Mouse (Mus musculus) adrenal gland, adult 10 weeks (tissue): ENCODE data around the gene S1pr4. TPM values are rescaled to one million over a fixed set of nuclear protein-coding genes. Genes with fewer than 3 reads are reported as not detected.

Source experiments
- polyA plus RNA-seq: library from polyadenylated mRNA; stranded (reverse); fragments of 350-450 nt; fragmentation: Illumina TruSeq; extraction: RNeasy Lipid Tissue Mini Kit (QIAGEN cat#74804); gene quantifications from one replicate; pipeline ENCODE4 v1.2.3, GENCODE M21; 2014; ENCODE audit warnings: low read depth, low replicate concordance

Gene S1pr4
- polyA plus RNA-seq = not detected

GRCm38 (mm10) chr10:81500032-81500431, at the start of gene S1pr4:
Gene S1pr4 (minus strand): TSS chr10:81500132.

GRCm38 (mm10) chr10:81545161-81545747, 45.3 kb upstream of the S1pr4 start, which contains the start of gene Gna11:
Gene Gna11 (minus strand): TSS chr10:81545190.

GRCm38 (mm10) chr10:81524051-81524605, 24.2 kb upstream of the S1pr4 start, which contains the start of gene Gna15:
Gene Gna15 (minus strand): TSS chr10:81524225.

GRCm38 (mm10) chr10:81496264-81496901, 3.5 kb downstream of the S1pr4 start, which contains the start of gene Ncln:
Gene Ncln (minus strand): TSS chr10:81496392.

GRCm38 (mm10) chr10:81482533-81482889, 17.4 kb downstream of the S1pr4 start, which contains the start of gene Celf5:
Gene Celf5 (minus strand): TSS chr10:81482709.

GRCm38 (mm10) chr10:81455181-81455895, 44.6 kb downstream of the S1pr4 start, which contains the start of gene Nfic:
Gene Nfic (minus strand): TSS chr10:81455635.

Other genes with a start within 250 kb of the S1pr4 start
- not detected for gene Matk, start 247.2 kb downstream of the S1pr4 start, polyA plus RNA-seq
- gene Mrpl54, start 233.2 kb downstream of the S1pr4 start, polyA plus RNA-seq = 2.1 TPM
- 0.93 TPM for gene Apba3, start 233.2 kb downstream of the S1pr4 start, polyA plus RNA-seq
- gene Tjp3, start 208.6 kb downstream of the S1pr4 start, polyA plus RNA-seq = not detected
- 2.7 TPM for gene Pip5k1c, start 207.2 kb downstream of the S1pr4 start, polyA plus RNA-seq
- 1.1 TPM for gene Cactin, start 179.0 kb downstream of the S1pr4 start, polyA plus RNA-seq
- gene Tbxa2r, start 171.4 kb downstream of the S1pr4 start, polyA plus RNA-seq = not detected
- gene Gipc3, start 156.9 kb downstream of the S1pr4 start, polyA plus RNA-seq = not detected
- 7.1 TPM for gene Hmg20b, start 149.7 kb downstream of the S1pr4 start, polyA plus RNA-seq
- gene Mfsd12, start 142.6 kb downstream of the S1pr4 start, polyA plus RNA-seq = 0.23 TPM
- gene 4930404N11Rik, start 134.3 kb downstream of the S1pr4 start, polyA plus RNA-seq = not detected
- 0.35 TPM for gene Fzr1, start 121.6 kb downstream of the S1pr4 start, polyA plus RNA-seq
- gene Dohh, start 115.7 kb downstream of the S1pr4 start, polyA plus RNA-seq = not detected
- gene Gm48551, start 115.7 kb downstream of the S1pr4 start, polyA plus RNA-seq = not detected
- gene Gm48552, start 111.1 kb downstream of the S1pr4 start, polyA plus RNA-seq = not detected
- not detected for gene Smim24, start 107.1 kb downstream of the S1pr4 start, polyA plus RNA-seq
- 16.6 TPM for gene Nfic, start 44.5 kb downstream of the S1pr4 start, polyA plus RNA-seq
- 0.23 TPM for gene Celf5, start 17.4 kb downstream of the S1pr4 start, polyA plus RNA-seq
- not detected for gene Ncln, start 3.7 kb downstream of the S1pr4 start, polyA plus RNA-seq
- not detected for gene Gna15, start 24.1 kb upstream of the S1pr4 start, polyA plus RNA-seq
- gene Gna11, start 45.1 kb upstream of the S1pr4 start, polyA plus RNA-seq = 4.8 TPM
- gene Aes, start 59.4 kb upstream of the S1pr4 start, polyA plus RNA-seq = 30.2 TPM
- gene Tle2, start 74.4 kb upstream of the S1pr4 start, polyA plus RNA-seq = 4.4 TPM
- 2.6 TPM for gene Tle6, start 100.9 kb upstream of the S1pr4 start, polyA plus RNA-seq
- gene BC025920, start 106.1 kb upstream of the S1pr4 start, polyA plus RNA-seq = 1.3 TPM
- gene Sirt6, start 127.7 kb upstream of the S1pr4 start, polyA plus RNA-seq = not detected
- 3.0 TPM for gene Ankrd24, start 128.4 kb upstream of the S1pr4 start, polyA plus RNA-seq
- gene Gm10778, start 148.9 kb upstream of the S1pr4 start, polyA plus RNA-seq = 14.4 TPM
- gene Zfp433, start 204.7 kb upstream of the S1pr4 start, polyA plus RNA-seq = 30.4 TPM